Mouse (Mus musculus) small intestine, adult 2 months (tissue): ENCODE results near the gene Fstl1.

Source experiments
- CTCF ChIP-seq: fragments of 200-500 bp; IDR thresholded peaks from 2 replicates; pipeline ENCODE4 v1.5.1; 2012; ENCODE audit warnings: low read depth, mild to moderate bottlenecking, control low read depth, inconsistent platforms, low read length, moderate library complexity, mixed read lengths; ENCODE audit not compliant: insufficient replicate concordance, insufficient read length; ENCODE audit errors: extremely low read depth
- POLR2A ChIP-seq: fragments of 200-500 bp; IDR thresholded peaks from 2 replicates; pipeline ENCODE4 v1.6.1; 2012; ENCODE audit warnings: low read depth, mild to moderate bottlenecking, control low read depth, inconsistent platforms, low read length, moderate library complexity

- no peak for TF ChIP-seq CTCF
- no peak for TF ChIP-seq POLR2A
Measured at GRCm38 (mm10) chr16:37757223-37757622, 19.4 kb upstream of the Fstl1 start.
